12 mouse cellular contexts compared by ENCODE assay signal in genomic region chr4:133204379-133204778, GRCm38 (mm10). TPM values are rescaled to one million over a fixed set of nuclear protein-coding genes. Genes with fewer than 3 reads are reported as not detected.
DNase-seq lines count a peak whose midpoint lies in the region; ATAC-seq lines count a peak whose summit lies in the region.
"Had no signal": no experiment of that assay in that cellular context is flagged by ENCODE, and none has a peak within 500 bp of the region (broad histone marks: within the 10 kb centered on the region; RNA-seq: fewer than 3 reads in every experiment).

No protein-coding gene starts in this region.

- H3K4me3 ChIP-seq in heart, embryonic 13.5 days: no peak overlapping the region
- no peak overlapping the region for H3K4me3 ChIP-seq in embryonic facial prominence, embryonic 11.5 days (ENCODE audit: low read depth, low read length)
- no peak overlapping the region for H3K4me3 ChIP-seq in hindbrain, embryonic 11.5 days (ENCODE audit: low read depth, low read length)
- no peak overlapping the region for H3K4me3 ChIP-seq in midbrain, embryonic 12.5 days
- H3K4me3 ChIP-seq: lung, embryonic 15.5 days had no signal

- H3K27ac ChIP-seq in heart, embryonic 13.5 days (replicated peaks): peak overlapping the region; percentile 72
- 0 out of 2 replicates have a peak overlapping the region, but pooled peaks have one; percentile 16 for H3K27ac ChIP-seq in embryonic facial prominence, embryonic 11.5 days (replicated peaks; ENCODE audit: low read depth, low read length)
- H3K27ac ChIP-seq in hindbrain, embryonic 11.5 days (ENCODE audit: low read depth, low read length): peak overlapping the region; percentile 58
- peak overlapping the region; percentile 43 for H3K27ac ChIP-seq in midbrain, embryonic 12.5 days (replicated peaks)
- H3K27ac ChIP-seq: lung, embryonic 15.5 days had no signal

- no peak for DNase-seq in heart, adult 8-10 months (ENCODE audit: low spot score)
- DNase-seq in embryonic facial prominence, embryonic 11.5 days (ENCODE audit: low spot score): no peak
- DNase-seq in hindbrain, embryonic 11.5 days (ENCODE audit: low spot score): no peak
- no peak for DNase-seq in embryo, embryonic 10.5 days (ENCODE audit: low spot score)
- no peak for DNase-seq in right cerebral cortex, adult 18-20 months
- no peak for DNase-seq in layer of hippocampus, adult 11-12 months (ENCODE audit: low spot score)
- DNase-seq: gastrocnemius, postnatal 10 days; layer of hippocampus, adult 9-11 months had no signal

- no peak for ATAC-seq in heart, embryonic 13.5 days (ENCODE audit: extremely low read depth, insufficient number of reproducible peaks, low FRiP score, low TSS enrichment)
- no peak for ATAC-seq in embryonic facial prominence, embryonic 11.5 days (replicated peaks; ENCODE audit: insufficient number of reproducible peaks, low FRiP score, low TSS enrichment, low read depth)
- ATAC-seq in hindbrain, embryonic 11.5 days (ENCODE audit: low FRiP score): no peak
- ATAC-seq in midbrain, embryonic 12.5 days (ENCODE audit: low FRiP score, low read depth): no peak

- peaks cover 48% of the 10 kb centered on the region for H3K4me1 ChIP-seq in heart, embryonic 13.5 days
- H3K4me1 ChIP-seq in embryonic facial prominence, embryonic 11.5 days (ENCODE audit: control insufficient read depth, insufficient read depth, low read length): peaks cover 6% of the 10 kb centered on the region
- H3K4me1 ChIP-seq in hindbrain, embryonic 11.5 days (replicated peaks; ENCODE audit: control insufficient read depth, insufficient read depth, low read length): peaks cover 9% of the 10 kb centered on the region
- peaks cover 33% of the 10 kb centered on the region for H3K4me1 ChIP-seq in midbrain, embryonic 12.5 days

- WGBS in heart, embryonic 13.5 days: 20% methylated on average over 7 of the region's 7 CpGs
- WGBS in embryonic facial prominence, embryonic 11.5 days: 41% methylated on average over 7 of the region's 7 CpGs
- WGBS in hindbrain, embryonic 11.5 days: 33% methylated on average over 7 of the region's 7 CpGs
- 42% methylated on average over 7 of the region's 7 CpGs for WGBS in midbrain, embryonic 12.5 days

- no peaks in the 10 kb centered on the region for H3K36me3 ChIP-seq in heart, embryonic 13.5 days
- no peaks in the 10 kb centered on the region for H3K36me3 ChIP-seq in embryonic facial prominence, embryonic 11.5 days (replicated peaks; ENCODE audit: control insufficient read depth, insufficient read depth, low read depth, low read length)
- H3K36me3 ChIP-seq in hindbrain, embryonic 11.5 days (ENCODE audit: control insufficient read depth, insufficient read depth, low read length): no peaks in the 10 kb centered on the region
- H3K36me3 ChIP-seq in midbrain, embryonic 12.5 days: no peaks in the 10 kb centered on the region
- H3K36me3 ChIP-seq: lung, embryonic 15.5 days had no signal

- peak overlapping the region; percentile 28 for H3K4me2 ChIP-seq in heart, embryonic 13.5 days
- H3K4me2 ChIP-seq in embryonic facial prominence, embryonic 11.5 days (ENCODE audit: low read depth, low read length): no peak overlapping the region
- no peak overlapping the region for H3K4me2 ChIP-seq in hindbrain, embryonic 11.5 days (replicated peaks; ENCODE audit: low read depth, low read length)
- H3K4me2 ChIP-seq in midbrain, embryonic 12.5 days (replicated peaks): no peak overlapping the region
- H3K4me2 ChIP-seq: lung, embryonic 15.5 days had no signal

- H3K27me3 ChIP-seq in heart, embryonic 13.5 days (replicated peaks): peaks cover 13% of the 10 kb centered on the region
- H3K27me3 ChIP-seq in embryonic facial prominence, embryonic 11.5 days (ENCODE audit: control insufficient read depth, insufficient read depth, low read length): no peaks in the 10 kb centered on the region
- no peaks in the 10 kb centered on the region; the same call in 1 of the 2 replicates for H3K27me3 ChIP-seq in hindbrain, embryonic 11.5 days (ENCODE audit: control insufficient read depth, insufficient read depth, low read length)
- H3K27me3 ChIP-seq in midbrain, embryonic 12.5 days: no peaks in the 10 kb centered on the region; the same call in 1 of the 2 replicates
- H3K27me3 ChIP-seq: lung, embryonic 15.5 days had no signal

- H3K9me3 ChIP-seq in heart, embryonic 13.5 days: no peaks in the 10 kb centered on the region
- H3K9me3 ChIP-seq in embryonic facial prominence, embryonic 11.5 days (replicated peaks; ENCODE audit: control insufficient read depth, low read length): no peaks in the 10 kb centered on the region
- no peaks in the 10 kb centered on the region for H3K9me3 ChIP-seq in hindbrain, embryonic 11.5 days (ENCODE audit: control insufficient read depth, low read length)
- no peaks in the 10 kb centered on the region for H3K9me3 ChIP-seq in midbrain, embryonic 12.5 days
- H3K9me3 ChIP-seq: lung, embryonic 15.5 days had no signal

- H3K9ac ChIP-seq in heart, embryonic 13.5 days: peak overlapping the region; percentile 73
- H3K9ac ChIP-seq in embryonic facial prominence, embryonic 11.5 days (replicated peaks; ENCODE audit: low read length): no peak overlapping the region
- H3K9ac ChIP-seq in hindbrain, embryonic 11.5 days (ENCODE audit: low read depth, low read length): no peak overlapping the region
- H3K9ac ChIP-seq in midbrain, embryonic 12.5 days (replicated peaks): no peak overlapping the region
- H3K9ac ChIP-seq: lung, embryonic 15.5 days had no signal

RNA-seq across cellular contexts. Expression of gene Cd164l2, which starts 7.6 kb away (rescaled TPM):
- polyA plus RNA-seq in heart, embryonic 13.5 days (2015; fragmentation: Nextera tagmentation; extraction: Ambion mirVana): 0.56 and 0.57 TPM in 2 replicates
- total RNA-seq in heart, adult 8-10 months (2022): not detected
- 1.1 and 2.0 TPM in 2 replicates for polyA plus RNA-seq in embryonic facial prominence, embryonic 11.5 days (2014; fragmentation: Nextera tagmentation; extraction: Ambion mirVana)
- 0.91 and 0.93 TPM in 2 replicates for polyA plus RNA-seq in hindbrain, embryonic 11.5 days (2014; fragmentation: Nextera tagmentation; extraction: Ambion mirVana)
- 0.24 and 0.47 TPM in 2 replicates for polyA plus RNA-seq in midbrain, embryonic 12.5 days (2016; fragmentation: Nextera tagmentation; extraction: Ambion mirVana)
- total RNA-seq: common myeloid progenitor, adult 5-6 weeks; gastrocnemius, postnatal 10 days had no signal

RNA-seq across cellular contexts. Expression of gene Gpr3, which starts 8.0 kb away (rescaled TPM):
- polyA plus RNA-seq in heart, embryonic 13.5 days (2015; fragmentation: Nextera tagmentation; extraction: Ambion mirVana): 0.14 and 0.28 TPM in 2 replicates
- not detected for total RNA-seq in heart, adult 8-10 months (2022)
- 0.18 and 0.48 TPM in 2 replicates for polyA plus RNA-seq in embryonic facial prominence, embryonic 11.5 days (2014; fragmentation: Nextera tagmentation; extraction: Ambion mirVana)
- 0.19 and 0.50 TPM in 2 replicates for polyA plus RNA-seq in hindbrain, embryonic 11.5 days (2014; fragmentation: Nextera tagmentation; extraction: Ambion mirVana)
- 0.22 and 0.40 TPM in 2 replicates for polyA plus RNA-seq in midbrain, embryonic 12.5 days (2016; fragmentation: Nextera tagmentation; extraction: Ambion mirVana)
- total RNA-seq: common myeloid progenitor, adult 5-6 weeks; gastrocnemius, postnatal 10 days had no signal

RNA-seq across cellular contexts. Expression of gene Map3k6, which starts 36.2 kb away (rescaled TPM):
- polyA plus RNA-seq in heart, embryonic 13.5 days (2015; fragmentation: Nextera tagmentation; extraction: Ambion mirVana): 2.3 and 2.6 TPM in 2 replicates
- total RNA-seq in heart, adult 8-10 months (2022): 10 to 100 TPM; 14.8 to 21.8 (median 16.3) TPM
- 1.8 and 1.9 TPM in 2 replicates for polyA plus RNA-seq in embryonic facial prominence, embryonic 11.5 days (2014; fragmentation: Nextera tagmentation; extraction: Ambion mirVana)
- 2.7 and 3.0 TPM in 2 replicates for polyA plus RNA-seq in hindbrain, embryonic 11.5 days (2014; fragmentation: Nextera tagmentation; extraction: Ambion mirVana)
- polyA plus RNA-seq in midbrain, embryonic 12.5 days (2016; fragmentation: Nextera tagmentation; extraction: Ambion mirVana): 1.9 and 2.8 TPM in 2 replicates

RNA-seq across cellular contexts. Expression of gene Sytl1, which starts 58.5 kb away (rescaled TPM):
- polyA plus RNA-seq in heart, embryonic 13.5 days (2015; fragmentation: Nextera tagmentation; extraction: Ambion mirVana): 0.32 and 0.78 TPM in 2 replicates
- under 1 TPM; 0.30 to 0.59 (median 0.33) TPM for total RNA-seq in heart, adult 8-10 months (2022)
- 1.1 and 1.2 TPM in 2 replicates for polyA plus RNA-seq in embryonic facial prominence, embryonic 11.5 days (2014; fragmentation: Nextera tagmentation; extraction: Ambion mirVana)
- 0.59 and 1.2 TPM in 2 replicates for polyA plus RNA-seq in hindbrain, embryonic 11.5 days (2014; fragmentation: Nextera tagmentation; extraction: Ambion mirVana)
- polyA plus RNA-seq in midbrain, embryonic 12.5 days (2016; fragmentation: Nextera tagmentation; extraction: Ambion mirVana): 1.3 and 1.8 TPM in 2 replicates

Comparison
In these comparisons a context has a peak if more than half of its experiments do, and no peak if none do; other contexts are left out.
1. H3K27ac ChIP-seq: peak in every context shown above with its lines; median percentile 72 in heart, embryonic 13.5 days; 58 in hindbrain, embryonic 11.5 days; 43 in midbrain, embryonic 12.5 days; 16 in embryonic facial prominence, embryonic 11.5 days.